Mouse (Mus musculus): Measurements from ENCODE around the gene Ifna11.
"Not testable (repeated sequence)": the region's sequence is repeated elsewhere in the genome, so short reads cannot be mapped to it uniquely, and the experiment has no call there.

Gene Ifna11

GRCm38 (mm10) chr4:88819659-88820058 is at the start of gene Ifna11:
TSS of gene Ifna11 (plus strand) at chr4:88819959.
- DNase-seq (ENCODE audit: low spot score in 2 of 2), result no peak

GRCm38 (mm10) chr4:88773534-88773933 is 46.2 kb upstream of the Ifna11 start, which contains the start of gene Gm13290:
TSS of gene Gm13290 (plus strand) at chr4:88773834.
- DNase-seq (ENCODE audit: low spot score in 2 of 2), result not testable (repeated sequence)

GRCm38 (mm10) chr4:88776622-88777021 is 43.1 kb upstream of the Ifna11 start, which contains the start of gene Gm13289:
TSS of gene Gm13289 (plus strand) at chr4:88776922.
- not testable (repeated sequence) for DNase-seq (ENCODE audit: low spot score in 2 of 2)

DNA sequence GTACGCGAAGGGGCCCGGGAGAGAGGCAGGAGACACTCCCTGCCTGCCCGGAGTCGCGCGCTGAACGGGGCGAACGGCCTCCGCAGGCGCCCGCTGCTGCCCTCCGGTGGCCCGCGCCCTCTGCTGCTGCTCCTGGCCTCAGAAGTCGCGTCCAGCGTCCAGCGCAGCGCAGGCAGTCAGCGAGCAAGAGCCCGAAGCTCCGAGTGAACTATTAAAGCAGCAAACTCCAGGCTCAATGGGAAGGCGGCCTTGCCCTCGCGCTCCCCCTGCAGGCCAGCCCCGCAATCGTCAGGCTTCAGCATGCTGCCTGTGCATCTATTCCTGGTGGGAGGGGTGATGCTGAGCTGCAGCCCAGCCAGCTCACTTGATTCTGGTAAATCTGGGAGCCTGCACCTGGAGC is 40.2 kb upstream of the Ifna11 start, which contains the start of gene Gm13272:
TSS of gene Gm13272 (plus strand) at position 301 of the 400 bp plus-strand sequence.
- DNase-seq (ENCODE audit: low spot score in 2 of 2), result not testable (repeated sequence)

GRCm38 (mm10) chr4:88780320-88780719 is 39.4 kb upstream of the Ifna11 start:
- not testable (repeated sequence) for DNase-seq (ENCODE audit: low spot score in 2 of 2)

DNA sequence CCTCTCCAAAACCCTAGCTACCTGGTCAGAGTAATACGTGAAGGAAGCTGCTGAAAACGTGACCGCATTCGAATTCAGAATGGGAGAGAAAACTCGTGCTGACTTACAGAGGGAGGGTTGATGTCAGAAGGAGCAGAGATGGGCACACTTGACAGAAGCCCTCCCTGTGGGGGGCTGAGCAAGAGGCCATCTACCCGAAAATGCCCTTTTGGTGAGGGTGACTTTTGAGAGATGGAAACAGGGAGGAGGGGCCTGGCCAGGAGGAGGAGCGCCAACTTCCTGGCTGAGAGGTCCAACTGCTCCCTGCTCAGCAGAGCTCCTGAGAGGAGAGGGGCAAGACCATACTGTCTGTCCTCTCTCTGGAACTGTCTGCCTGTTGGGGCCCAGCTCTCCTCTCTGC is 37.9 kb upstream of the Ifna11 start, which contains the start of gene Ifnz:
TSS of gene Ifnz (plus strand) at position 301 of the 400 bp plus-strand sequence.
- DNase-seq (ENCODE audit: low spot score in 2 of 2), result not testable (repeated sequence)

- DNase-seq (ENCODE audit: low spot score in 2 of 2), result not testable (repeated sequence)
Measured at GRCm38 (mm10) chr4:88782335-88782734, 37.4 kb upstream of the Ifna11 start.

GRCm38 (mm10) chr4:88785409-88785808 is 34.4 kb upstream of the Ifna11 start, which contains the start of gene Gm13276:
TSS of gene Gm13276 (plus strand) at chr4:88785709.
- DNase-seq (ENCODE audit: low spot score in 2 of 2), result not testable (repeated sequence)

DNA sequence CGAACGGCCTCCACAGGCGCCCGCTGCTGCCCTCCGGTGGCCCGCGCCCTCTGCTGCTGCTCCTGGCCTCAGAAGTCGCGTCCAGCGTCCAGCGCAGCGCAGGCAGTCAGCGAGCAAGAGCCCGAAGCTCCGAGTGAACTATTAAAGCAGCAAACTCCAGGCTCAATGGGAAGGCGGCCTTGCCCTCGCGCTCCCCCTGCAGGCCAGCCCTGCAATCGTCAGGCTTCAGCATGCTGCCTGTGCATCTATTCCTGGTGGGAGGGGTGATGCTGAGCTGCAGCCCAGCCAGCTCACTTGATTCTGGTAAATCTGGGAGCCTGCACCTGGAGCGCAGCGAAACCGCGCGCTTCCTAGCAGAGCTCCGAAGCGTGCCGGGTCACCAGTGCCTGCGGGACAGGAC is 31.4 kb upstream of the Ifna11 start, which contains the start of gene Gm13277:
TSS of gene Gm13277 (plus strand) at position 231 of the 400 bp plus-strand sequence.
- DNase-seq (ENCODE audit: low spot score in 2 of 2), result peak in 1 of 2 experiments; percentile 63

DNA sequence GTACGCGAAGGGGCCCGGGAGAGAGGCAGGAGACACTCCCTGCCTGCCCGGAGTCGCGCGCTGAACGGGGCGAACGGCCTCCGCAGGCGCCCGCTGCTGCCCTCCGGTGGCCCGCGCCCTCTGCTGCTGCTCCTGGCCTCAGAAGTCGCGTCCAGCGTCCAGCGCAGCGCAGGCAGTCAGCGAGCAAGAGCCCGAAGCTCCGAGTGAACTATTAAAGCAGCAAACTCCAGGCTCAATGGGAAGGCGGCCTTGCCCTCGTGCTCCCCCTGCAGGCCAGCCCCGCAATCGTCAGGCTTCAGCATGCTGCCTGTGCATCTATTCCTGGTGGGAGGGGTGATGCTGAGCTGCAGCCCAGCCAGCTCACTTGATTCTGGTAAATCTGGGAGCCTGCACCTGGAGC is 28.5 kb upstream of the Ifna11 start, which contains the start of gene Gm13278:
TSS of gene Gm13278 (plus strand) at position 301 of the 400 bp plus-strand sequence.
- DNase-seq (ENCODE audit: low spot score in 2 of 2), result not testable (repeated sequence)

GRCm38 (mm10) chr4:88793936-88794675 is 25.7 kb upstream of the Ifna11 start, which contains the start of gene Gm13275:
TSS of gene Gm13275 (plus strand) at chr4:88794487.
- DNase-seq (ENCODE audit: low spot score in 2 of 2), result peak; percentile 75 to 100

DNA sequence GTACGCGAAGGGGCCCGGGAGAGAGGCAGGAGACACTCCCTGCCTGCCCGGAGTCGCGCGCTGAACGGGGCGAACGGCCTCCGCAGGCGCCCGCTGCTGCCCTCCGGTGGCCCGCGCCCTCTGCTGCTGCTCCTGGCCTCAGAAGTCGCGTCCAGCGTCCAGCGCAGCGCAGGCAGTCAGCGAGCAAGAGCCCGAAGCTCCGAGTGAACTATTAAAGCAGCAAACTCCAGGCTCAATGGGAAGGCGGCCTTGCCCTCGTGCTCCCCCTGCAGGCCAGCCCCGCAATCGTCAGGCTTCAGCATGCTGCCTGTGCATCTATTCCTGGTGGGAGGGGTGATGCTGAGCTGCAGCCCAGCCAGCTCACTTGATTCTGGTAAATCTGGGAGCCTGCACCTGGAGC is 22.7 kb upstream of the Ifna11 start, which contains the start of gene Gm13279:
TSS of gene Gm13279 (plus strand) at position 301 of the 400 bp plus-strand sequence.
- DNase-seq (ENCODE audit: low spot score in 2 of 2), result not testable (repeated sequence)

DNA sequence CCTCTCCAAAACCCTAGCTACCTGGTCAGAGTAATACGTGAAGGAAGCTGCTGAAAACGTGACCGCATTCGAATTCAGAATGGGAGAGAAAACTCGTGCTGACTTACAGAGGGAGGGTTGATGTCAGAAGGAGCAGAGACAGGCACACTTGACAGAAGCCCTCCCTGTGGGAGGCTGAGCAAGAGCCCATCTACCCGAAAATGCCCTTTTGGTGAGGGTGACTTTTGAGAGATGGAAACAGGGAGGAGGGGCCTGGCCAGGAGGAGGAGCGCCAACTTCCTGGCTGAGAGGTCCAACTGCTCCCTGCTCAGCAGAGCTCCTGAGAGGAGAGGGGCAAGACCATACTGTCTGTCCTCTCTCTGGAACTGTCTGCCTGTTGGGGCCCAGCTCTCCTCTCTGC is 20.4 kb upstream of the Ifna11 start, which contains the start of gene Gm13285:
TSS of gene Gm13285 (plus strand) at position 301 of the 400 bp plus-strand sequence.
- not testable (repeated sequence) for DNase-seq (ENCODE audit: low spot score in 2 of 2)

GRCm38 (mm10) chr4:88802954-88803353 is 16.8 kb upstream of the Ifna11 start, which contains the start of gene Gm13287:
TSS of gene Gm13287 (plus strand) at chr4:88803254.
- DNase-seq (ENCODE audit: low spot score in 2 of 2), result not testable (repeated sequence)

DNA sequence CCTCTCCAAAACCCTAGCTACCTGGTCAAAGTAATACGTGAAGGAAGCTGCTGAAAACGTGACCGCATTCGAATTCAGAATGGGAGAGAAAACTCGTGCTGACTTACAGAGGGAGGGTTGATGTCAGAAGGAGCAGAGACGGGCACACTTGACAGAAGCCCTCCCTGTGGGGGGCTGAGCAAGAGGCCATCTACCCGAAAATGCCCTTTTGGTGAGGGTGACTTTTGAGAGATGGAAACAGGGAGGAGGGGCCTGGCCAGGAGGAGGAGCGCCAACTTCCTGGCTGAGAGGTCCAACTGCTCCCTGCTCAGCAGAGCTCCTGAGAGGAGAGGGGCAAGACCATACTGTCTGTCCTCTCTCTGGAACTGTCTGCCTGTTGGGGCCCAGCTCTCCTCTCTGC is 14.5 kb upstream of the Ifna11 start, which contains the start of gene Gm13288:
TSS of gene Gm13288 (plus strand) at position 301 of the 400 bp plus-strand sequence.
- not testable (repeated sequence) for DNase-seq (ENCODE audit: low spot score in 2 of 2)

DNA sequence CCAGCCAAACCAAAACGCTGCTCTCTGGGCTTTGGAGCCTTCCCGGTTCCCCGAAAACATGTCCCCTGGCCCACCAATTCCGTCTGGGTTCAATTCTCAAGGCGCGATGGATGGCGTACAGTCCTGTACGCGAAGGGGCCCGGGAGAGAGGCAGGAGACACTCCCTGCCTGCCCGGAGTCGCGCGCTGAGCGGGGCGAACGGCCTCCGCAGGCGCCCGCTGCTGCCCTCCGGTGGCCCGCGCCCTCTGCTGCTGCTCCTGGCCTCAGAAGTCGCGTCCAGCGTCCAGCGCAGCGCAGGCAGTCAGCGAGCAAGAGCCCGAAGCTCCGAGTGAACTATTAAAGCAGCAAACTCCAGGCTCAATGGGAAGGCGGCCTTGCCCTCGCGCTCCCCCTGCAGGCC is 14.0 kb upstream of the Ifna11 start:
- DNase-seq (ENCODE audit: low spot score in 2 of 2), result peak in 1 of 2 experiments; percentile 18

DNA sequence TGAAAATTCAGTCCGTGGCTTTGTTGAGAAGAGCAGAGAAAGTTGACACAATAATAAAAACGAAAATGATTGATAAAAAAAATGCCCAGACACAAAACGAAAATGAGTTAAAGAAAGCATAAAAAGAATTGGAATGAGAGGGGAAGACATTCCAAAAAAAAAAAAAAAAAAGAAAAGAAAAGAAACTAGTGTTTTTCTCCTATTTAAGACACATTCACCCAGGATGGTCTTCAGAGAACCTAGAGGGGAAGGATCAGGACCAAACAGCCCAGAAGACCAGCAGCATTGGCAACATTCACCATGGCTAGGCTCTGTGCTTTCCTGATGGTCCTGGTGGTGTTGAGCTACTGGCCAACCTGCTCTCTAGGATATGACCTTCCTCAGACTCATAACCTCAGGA is 3.8 kb upstream of the Ifna11 start, which contains the start of gene Ifna7:
TSS of gene Ifna7 (plus strand) at position 301 of the 400 bp plus-strand sequence.
- no peak for DNase-seq (ENCODE audit: low spot score in 2 of 2)

GRCm38 (mm10) chr4:88822995-88823394 is 3.2 kb downstream of the Ifna11 start:
- DNase-seq (ENCODE audit: low spot score in 2 of 2), result no peak

DNA sequence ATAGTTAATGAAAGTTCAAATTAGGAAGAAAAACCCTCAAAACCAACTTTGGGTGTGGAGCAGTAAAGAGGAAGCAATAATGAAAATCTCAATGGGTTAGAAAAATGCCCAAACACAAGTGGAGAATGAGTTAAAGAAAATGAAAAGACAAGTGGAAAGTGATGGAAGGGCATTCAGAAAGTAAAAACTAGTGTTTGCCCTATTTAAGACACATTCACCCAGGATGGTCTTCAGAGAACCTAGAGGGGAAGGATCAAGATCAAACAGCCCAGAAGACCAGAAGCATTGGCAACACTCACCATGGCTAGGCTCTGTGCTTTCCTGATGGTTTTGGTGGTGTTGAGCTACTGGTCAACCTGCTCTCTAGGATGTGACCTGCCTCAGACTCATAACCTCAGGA is 7.4 kb downstream of the Ifna11 start, which contains the start of gene Ifna6:
TSS of gene Ifna6 (plus strand) at position 301 of the 400 bp plus-strand sequence.
- not testable (repeated sequence) for DNase-seq (ENCODE audit: low spot score in 2 of 2)

- peak in 1 of 2 experiments; percentile 15 for DNase-seq (ENCODE audit: low spot score in 2 of 2)
Measured at GRCm38 (mm10) chr4:88830523-88830922, 10.8 kb downstream of the Ifna11 start.

GRCm38 (mm10) chr4:88835225-88835624 is 15.5 kb downstream of the Ifna11 start, which contains the start of gene Ifna5:
TSS of gene Ifna5 (plus strand) at chr4:88835525.
- not testable (repeated sequence) for DNase-seq (ENCODE audit: low spot score in 2 of 2)

- no peak for DNase-seq (ENCODE audit: low spot score in 2 of 2)
Measured at GRCm38 (mm10) chr4:88838828-88839227, 19.1 kb downstream of the Ifna11 start.
